Mouse (Mus musculus): ENCODE data around the gene Rilpl1. TPM values are rescaled to one million over a fixed set of nuclear protein-coding genes. Genes with fewer than 3 reads are reported as not detected.

The Rilpl1 gene
- 2.9 TPM for total RNA-seq (2023)

DNA sequence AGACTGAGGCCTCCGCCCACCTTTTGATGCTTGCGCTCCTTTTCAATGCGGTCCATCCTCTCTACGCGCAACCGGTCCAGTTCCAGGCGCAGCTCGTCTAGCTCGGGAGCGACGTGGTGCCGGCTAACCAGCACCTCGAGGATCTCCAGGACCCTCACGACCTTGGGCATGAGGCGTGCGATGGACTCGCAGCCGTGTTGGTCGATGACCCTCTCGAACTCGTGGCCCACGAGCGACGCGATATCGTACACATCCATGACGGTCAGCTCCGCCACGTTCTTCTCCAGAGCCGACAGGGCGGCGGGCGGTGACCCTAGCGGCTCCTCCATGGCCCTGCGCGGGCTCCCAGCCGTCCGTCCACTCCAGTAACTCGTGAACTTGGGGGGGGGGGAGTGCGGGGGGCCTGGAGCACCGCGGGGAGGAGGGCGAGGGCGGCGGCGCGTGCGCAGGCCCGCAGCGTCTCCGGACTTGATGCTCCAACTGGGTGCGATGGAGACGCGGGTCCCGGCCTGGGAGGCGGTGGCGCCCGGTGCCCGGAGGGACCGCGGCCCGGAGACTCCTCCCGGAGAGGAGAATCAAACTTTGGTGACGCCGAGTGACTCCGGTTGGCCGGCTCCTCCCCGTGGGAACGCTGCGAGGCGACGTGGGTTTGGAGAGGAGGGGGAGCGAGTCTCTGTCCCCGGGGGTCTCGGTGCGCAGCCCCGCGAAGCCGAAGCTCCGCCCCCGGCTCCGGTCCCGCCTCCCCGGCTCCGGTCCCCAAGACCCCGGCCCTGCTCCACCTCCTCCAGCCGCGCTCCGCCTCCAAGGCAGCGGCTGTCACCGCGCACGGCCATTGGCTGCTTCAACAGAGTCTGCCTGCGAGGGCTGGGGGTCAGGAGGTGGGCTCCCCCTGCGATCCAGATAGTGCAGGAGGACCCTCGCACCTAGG is at the start of gene Rilpl1:
Rilpl1 (minus strand) TSS at position 737 of the 928 bp plus-strand sequence.

DNA sequence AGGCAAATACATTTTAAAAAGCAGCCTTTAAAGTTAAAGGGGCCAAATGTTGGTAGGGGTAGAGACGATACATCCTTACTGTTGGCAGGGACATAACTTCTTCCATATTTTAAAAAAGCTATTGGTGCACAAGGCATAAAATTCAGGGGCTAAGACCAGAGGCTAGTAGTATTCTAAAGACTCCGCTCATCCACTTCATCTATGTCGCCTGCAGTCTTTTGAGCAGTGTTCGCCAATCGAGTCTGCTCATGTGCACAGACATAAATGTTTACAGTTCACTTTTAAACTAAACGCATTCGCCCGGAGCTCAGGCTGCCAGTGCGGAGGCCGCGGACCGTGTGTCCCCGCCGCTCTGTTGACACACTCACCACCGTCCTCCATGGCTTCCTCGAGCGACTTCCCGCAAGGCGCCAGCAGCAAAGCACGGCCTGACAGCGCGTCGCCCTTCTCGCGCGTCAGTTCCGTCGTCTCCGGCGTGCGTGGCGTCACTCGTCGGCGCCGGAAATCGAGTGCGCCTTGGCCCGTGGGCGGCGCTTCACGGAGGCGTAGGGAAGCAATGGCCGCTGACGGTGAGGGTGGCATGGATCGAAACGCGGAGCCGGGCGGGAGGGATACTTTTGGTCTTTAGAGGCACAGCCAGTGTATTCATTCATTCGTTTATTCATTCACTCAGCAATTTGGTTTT is 47.6 kb upstream of the Rilpl1 start, which contains the start of the genes Eif2b1 and Gtf2h3:
Eif2b1 (minus strand) TSS at position 499 of the 685 bp plus-strand sequence.
Gtf2h3 (plus strand) TSS at position 508 of the 685 bp plus-strand sequence.

DNA sequence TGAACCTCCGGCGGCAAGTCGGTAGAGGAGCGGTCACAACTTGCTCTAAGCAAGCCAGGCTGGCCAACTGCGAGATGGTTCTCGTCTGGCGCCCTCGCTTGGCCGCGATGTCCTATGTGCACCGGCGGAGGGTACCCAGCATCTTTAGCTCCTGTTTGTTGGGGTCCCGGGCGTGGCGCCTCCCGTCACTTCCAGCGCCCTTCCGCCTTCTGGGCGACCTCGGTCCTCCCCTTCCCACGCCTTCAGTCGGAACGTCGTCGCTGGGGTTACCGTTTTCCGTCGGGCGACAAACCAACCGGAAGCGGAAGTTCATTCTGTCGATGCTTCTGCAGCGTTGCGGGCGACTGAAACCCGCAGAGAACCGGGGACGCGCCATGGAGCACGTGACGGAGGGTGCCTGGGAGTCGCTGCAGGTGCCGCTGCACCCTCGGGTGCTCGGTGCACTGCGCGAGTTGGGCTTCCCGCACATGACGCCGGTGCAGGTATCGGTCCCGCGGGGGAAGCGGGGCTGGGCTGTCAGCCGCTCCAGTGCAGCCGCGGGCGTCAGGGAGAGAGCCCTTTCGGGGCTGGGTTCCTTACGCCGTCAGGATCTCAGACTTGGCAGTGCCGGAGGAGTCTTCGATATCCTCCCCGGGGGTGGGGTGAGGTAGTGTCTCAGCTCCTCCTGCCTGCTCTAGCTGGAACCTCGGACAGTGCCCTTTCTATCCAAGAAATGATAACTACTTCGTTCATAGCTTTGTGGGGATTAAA is 21.5 kb upstream of the Rilpl1 start, which contains the start of gene Ddx55:
Ddx55 (plus strand) TSS at position 307 of the 750 bp plus-strand sequence.

DNA sequence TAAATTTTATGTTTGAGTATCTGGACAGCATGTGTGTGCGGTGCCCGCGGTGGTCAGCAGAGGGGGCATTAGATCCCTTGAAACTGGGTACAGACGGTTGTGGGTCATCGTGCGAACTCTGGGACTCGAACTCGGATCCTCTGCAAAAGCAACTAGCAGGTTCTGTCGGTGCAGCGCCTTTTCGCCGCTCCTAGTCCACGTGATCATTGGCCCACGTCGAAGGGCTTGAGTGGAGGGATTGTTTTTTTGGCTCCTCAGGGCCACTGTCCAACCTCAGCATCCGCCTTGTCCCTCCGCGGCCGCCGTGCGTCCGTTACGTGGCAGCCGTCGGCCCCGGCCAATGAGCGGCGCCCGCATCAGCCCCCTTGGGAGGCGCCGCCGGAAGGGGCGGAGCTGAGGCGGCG is 9.2 kb upstream of the Rilpl1 start, which contains the start of gene Tmed2:
Tmed2 (plus strand) TSS at position 313 of the 404 bp plus-strand sequence.

DNA sequence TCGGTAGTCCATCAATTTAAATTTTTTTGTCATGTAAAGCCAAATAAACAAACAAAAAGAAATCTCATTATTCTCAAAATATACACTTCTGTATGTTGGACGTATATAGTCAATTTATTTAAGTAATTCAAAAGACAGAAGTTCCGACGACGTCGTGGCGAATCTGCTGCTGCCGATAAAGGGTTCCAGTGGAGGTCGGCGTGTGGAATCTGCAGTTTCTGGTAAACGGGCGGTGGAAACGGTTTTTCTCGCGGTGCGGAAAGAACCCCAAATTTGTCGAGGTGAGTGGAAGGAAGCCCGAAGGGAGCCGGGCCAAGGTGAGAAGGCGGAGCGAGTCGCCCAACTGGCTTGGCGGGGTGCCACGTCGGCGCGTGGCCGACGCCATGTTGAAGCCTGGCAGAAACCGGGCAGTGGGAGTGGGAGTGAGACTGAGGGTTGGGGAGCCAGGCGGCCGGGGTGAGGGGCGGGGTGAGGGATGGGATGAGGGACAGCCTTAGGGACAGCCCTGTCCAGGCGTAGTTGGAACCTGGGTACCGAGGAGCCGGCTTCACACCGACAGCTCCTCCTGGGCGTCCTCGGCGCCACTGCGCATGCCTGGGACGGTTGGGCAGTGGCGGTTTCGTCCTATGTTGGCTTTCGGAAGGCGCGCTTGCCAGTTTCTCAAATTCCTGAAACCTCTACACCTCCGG is 48.1 kb downstream of the Rilpl1 start, which contains the start of gene Snrnp35:
Snrnp35 (plus strand) TSS at position 169 of the 689 bp plus-strand sequence.

Other genes starting within 250 kb of the Rilpl1 start
- 51.5 TPM for gene Mphosph9, start 203.4 kb downstream of the Rilpl1 start, total RNA-seq (2023)
- 3.5 TPM for gene 2810006K23Rik, start 203.3 kb downstream of the Rilpl1 start, total RNA-seq (2023)
- gene Cdk2ap1, start 168.3 kb downstream of the Rilpl1 start, total RNA-seq (2023): 79.5 TPM
- 152 TPM for gene Sbno1, start 105.4 kb downstream of the Rilpl1 start, total RNA-seq (2023)
- 44.6 TPM for gene Kmt5a, start 91.5 kb downstream of the Rilpl1 start, total RNA-seq (2023)
- 27.5 TPM for gene Rilpl2, start 53.0 kb downstream of the Rilpl1 start, total RNA-seq (2023)
- 13.7 TPM for gene Snrnp35, start 48.3 kb downstream of the Rilpl1 start, total RNA-seq (2023)
- 129 TPM for gene Tmed2, start 9.3 kb upstream of the Rilpl1 start, total RNA-seq (2023)
- 37.9 TPM for gene Ddx55, start 21.5 kb upstream of the Rilpl1 start, total RNA-seq (2023)
- 26.2 TPM for gene Eif2b1, start 47.7 kb upstream of the Rilpl1 start, total RNA-seq (2023)
- gene Gtf2h3, start 47.7 kb upstream of the Rilpl1 start, total RNA-seq (2023): 24.1 TPM
- gene Atp6v0a2, start 97.2 kb upstream of the Rilpl1 start, total RNA-seq (2023): 64.8 TPM
- 0.18 TPM for gene Dnah10, start 193.7 kb upstream of the Rilpl1 start, total RNA-seq (2023)

Measured in CD4-positive naive resting alpha-beta T cell, adult 57 days (primary cell).